Mouse (Mus musculus) large intestine, adult 2 months (tissue): Measurements from ENCODE around the gene Adipoq. TPM values are rescaled to one million over a fixed set of nuclear protein-coding genes. Genes with fewer than 3 reads are reported as not detected.

Experiments
- DNase-seq: peaks from one replicate; pipeline ENCODE4 v3.0.0-alpha.2; 2012; ENCODE audit warnings: low read depth, low spot score
- WGBS: fragments of 180-500 bp; shearing (Covaris S2); methylation state at CpG from one replicate; pipeline ENCODE4 v1.1.7; 2018; 5-methylcytosine and 5-hydroxymethylcytosine counted together
- polyA plus RNA-seq: library from polyadenylated mRNA; depleted of rRNA; stranded (reverse); fragments of >200 nt; gene quantifications from 2 replicates; pipeline ENCODE4 v1.2.3, GENCODE M21; 2012; rRNA removed

The Adipoq gene
- polyA plus RNA-seq, 1 experiment: 26.4 TPM

- DNase-seq: no peak
- WGBS: 74% methylated on average over 1 of the region's 1 CpGs
Observed at GRCm38 (mm10) chr16:23189612-23190011, 43.3 kb downstream of the Adipoq start.

GRCm38 (mm10) chr16:23191560-23192242 lies 45.4 kb downstream of the Adipoq start:
- DNase-seq: no peak
- WGBS: 67% methylated on average over 9 of the region's 9 CpGs

- 80% methylated on average over 7 of the region's 7 CpGs for WGBS
- no peak for DNase-seq
Observed at GRCm38 (mm10) chr16:23195618-23196017, 49.3 kb downstream of the Adipoq start.

- DNase-seq: no peak
Observed at GRCm38 (mm10) chr16:23196296-23196695, 50.0 kb downstream of the Adipoq start.

- no peak for DNase-seq
- 91% methylated on average over 6 of the region's 6 CpGs for WGBS
Observed at GRCm38 (mm10) chr16:23196791-23197190, 50.5 kb downstream of the Adipoq start.

- DNase-seq: no peak
Observed at GRCm38 (mm10) chr16:23201498-23201897, 55.2 kb downstream of the Adipoq start.

Other genes starting within 250 kb of the Adipoq start
- gene Fetub, start 228.2 kb upstream of the Adipoq start, polyA plus RNA-seq: 0.21 and 0.27 TPM in 2 replicates
- 0.05 and 0.24 TPM in 2 replicates for gene Hrg, start 195.5 kb upstream of the Adipoq start, polyA plus RNA-seq
- gene Kng2, start 117.1 kb upstream of the Adipoq start, polyA plus RNA-seq: 0.05 TPM in 1 of 2 replicates, not detected in the other
- not detected in 2 replicates for gene Kng1, start 88.7 kb upstream of the Adipoq start, polyA plus RNA-seq
- gene Eif4a2, start 39.1 kb upstream of the Adipoq start, polyA plus RNA-seq: 78.7 and 94.4 TPM in 2 replicates
- 1.0 and 1.7 TPM in 2 replicates for gene Rfc4, start 18.8 kb upstream of the Adipoq start, polyA plus RNA-seq
- 8.3 and 14.1 TPM in 2 replicates for gene St6gal1, start 78.2 kb downstream of the Adipoq start, polyA plus RNA-seq